Mouse (Mus musculus): ENCODE results near the gene Cyp2d11.

DNA sequence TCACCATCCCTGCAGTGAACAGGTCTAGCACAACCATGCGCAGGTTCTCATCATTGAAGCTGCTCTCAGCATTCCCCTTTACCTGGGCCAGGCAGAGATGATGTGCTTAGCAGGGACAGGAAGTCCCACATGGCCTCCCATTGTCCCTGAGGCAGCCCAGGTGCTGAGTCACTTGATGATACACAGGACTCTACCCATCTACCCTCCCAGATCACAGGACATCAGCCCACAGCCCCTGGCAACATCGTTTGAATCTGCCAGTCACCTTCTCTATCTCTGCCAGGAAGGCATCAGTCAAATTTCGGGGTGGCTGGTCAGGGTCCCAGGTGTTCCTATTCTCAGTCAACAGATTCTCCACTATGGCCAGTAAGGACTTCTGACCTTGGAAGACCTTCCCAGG is 10.3 kb upstream of the Cyp2d11 start:
- TF ChIP-seq CTCF (IDR thresholded peaks at IDR 0.05; ENCODE audit: low read depth, low read length) (no peak), TAL1 (conservative IDR thresholded peaks at IDR 0.05; ENCODE audit: low read depth, low read length) (no peak), GATA1 (IDR thresholded peaks at IDR 0.05; ENCODE audit: borderline replicate concordance, low read length) (no peak), POLR2AphosphoS5 (IDR thresholded peaks at IDR 0.05; ENCODE audit: insufficient replicate concordance, low read depth, low read length) (no peak), GATA2 (IDR thresholded peaks at IDR 0.05; ENCODE audit: borderline replicate concordance, low read depth, low read length) (no peak)
